Mouse (Mus musculus) frontal cortex, postnatal 25 days (tissue): ENCODE measurements around the gene Git1.

Experiments used
- DNase-seq, 2 experiments: peaks; one replicate each; pipeline ENCODE4 v3.0.0; 2022; ENCODE audit warnings: low spot score in 2 of 2

Gene Git1

DNA sequence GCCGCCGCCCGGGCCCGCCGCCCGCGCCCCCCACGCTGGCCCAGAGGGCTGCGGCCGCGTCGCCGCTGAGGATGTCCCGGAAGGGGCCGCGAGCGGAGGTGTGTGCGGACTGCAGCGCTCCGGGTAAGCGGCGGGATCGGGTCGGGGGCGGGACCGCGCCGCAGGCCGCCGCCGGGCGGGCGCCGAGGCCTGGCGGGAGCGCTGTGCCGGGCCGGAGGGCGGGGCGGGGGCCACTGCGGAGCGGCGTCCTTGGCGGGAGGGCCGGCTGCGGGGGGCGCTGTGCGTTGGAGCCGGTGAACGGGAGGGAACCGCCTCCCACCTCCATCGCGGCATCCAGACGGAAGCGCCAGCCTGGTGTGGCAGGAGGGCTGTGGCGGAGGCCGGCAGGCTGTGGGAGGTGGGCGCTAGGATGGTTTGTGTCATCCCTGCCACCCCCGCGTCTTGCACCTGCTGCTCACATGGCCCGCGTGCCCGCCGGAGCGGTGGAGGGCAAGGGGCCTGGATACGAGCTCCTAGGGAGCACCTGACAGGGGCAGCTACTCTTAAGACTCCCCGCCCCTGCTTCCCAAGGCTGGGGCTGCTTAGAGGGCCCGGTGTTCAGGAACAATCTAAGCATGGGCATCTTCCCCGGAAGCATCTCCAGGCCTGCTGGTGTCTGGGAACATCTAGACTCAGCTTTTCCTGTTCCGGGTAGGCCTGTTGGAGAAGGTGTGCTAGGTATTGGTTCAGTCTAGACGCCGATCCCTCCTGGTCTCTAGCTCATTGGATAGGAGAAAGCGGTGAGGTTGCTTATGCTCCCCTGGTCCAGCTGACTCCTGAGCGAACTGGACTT, at the start of gene Git1:
Git1 (plus strand) TSS at position 51 of the 832 bp plus-strand sequence.
- peak in 1 of 2 experiments; percentile 47 for DNase-seq

DNA sequence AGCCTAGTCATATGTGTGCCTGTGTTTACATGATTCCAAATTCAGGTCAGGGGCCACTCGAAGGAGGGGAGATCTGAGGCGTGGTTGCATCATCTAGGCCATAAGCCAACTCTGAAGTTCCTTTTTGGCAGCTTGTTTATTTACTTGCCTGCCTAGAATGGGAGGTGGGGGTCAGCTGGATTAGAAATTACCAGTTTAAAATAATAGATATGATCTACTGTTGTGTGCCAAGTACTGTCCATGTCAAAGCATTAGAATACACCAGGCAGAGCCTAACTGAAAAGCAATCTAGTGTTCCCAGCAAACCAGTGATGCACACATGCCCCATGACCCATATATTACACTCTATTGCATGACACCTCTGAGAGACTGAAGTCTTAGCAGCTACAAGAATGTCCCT, 48.4 kb upstream of the Git1 start:
- DNase-seq, result no peak

DNA sequence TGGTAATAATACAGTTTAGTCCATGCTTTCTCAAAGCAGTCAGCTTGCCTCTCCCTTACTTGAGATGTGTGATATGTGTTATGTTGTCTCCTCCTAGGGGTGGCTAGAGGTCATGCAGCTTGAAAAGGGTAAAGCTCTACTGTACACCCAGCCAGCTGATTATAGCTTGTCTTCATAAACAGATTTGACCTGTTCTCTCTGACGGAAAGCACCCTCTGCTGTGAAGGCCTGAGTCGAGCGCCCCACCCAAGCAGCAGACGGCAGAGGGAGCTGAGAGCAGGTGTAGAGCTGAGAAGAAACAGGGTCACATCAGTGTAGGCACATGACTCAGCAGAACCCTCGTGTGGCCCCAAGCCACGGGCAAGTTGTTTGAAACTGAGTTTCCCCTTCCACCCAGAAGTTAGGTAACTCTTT, 46.7 kb upstream of the Git1 start:
- no peak for DNase-seq

- DNase-seq, result no peak
These were observed 44.1 kb upstream of the Git1 start for GRCm38 (mm10) chr11:77449224-77449623.

DNA sequence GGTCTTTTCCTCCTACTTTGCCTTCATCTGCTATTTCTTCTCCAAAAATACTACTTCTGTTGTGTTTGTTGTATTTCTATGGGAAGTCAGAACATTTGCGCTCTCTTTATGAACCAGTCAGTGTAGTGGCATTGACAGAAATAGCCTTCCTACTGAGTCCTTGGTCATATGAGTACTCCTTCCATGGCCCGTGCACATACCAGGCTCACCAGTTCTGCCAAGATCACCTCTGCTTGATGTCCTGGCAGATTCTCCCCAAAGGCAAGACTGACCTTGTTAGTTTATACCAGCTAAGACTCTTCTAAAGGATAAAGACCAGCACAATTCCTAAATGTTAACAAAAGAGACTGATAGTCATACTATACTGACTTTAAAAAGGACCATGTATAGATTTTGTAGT, 41.7 kb upstream of the Git1 start:
- DNase-seq, result no peak

- no peak for DNase-seq
These were observed 40.0 kb upstream of the Git1 start for GRCm38 (mm10) chr11:77453388-77453787.

- no peak for DNase-seq
These were observed 37.4 kb upstream of the Git1 start for GRCm38 (mm10) chr11:77455770-77456510.

DNA sequence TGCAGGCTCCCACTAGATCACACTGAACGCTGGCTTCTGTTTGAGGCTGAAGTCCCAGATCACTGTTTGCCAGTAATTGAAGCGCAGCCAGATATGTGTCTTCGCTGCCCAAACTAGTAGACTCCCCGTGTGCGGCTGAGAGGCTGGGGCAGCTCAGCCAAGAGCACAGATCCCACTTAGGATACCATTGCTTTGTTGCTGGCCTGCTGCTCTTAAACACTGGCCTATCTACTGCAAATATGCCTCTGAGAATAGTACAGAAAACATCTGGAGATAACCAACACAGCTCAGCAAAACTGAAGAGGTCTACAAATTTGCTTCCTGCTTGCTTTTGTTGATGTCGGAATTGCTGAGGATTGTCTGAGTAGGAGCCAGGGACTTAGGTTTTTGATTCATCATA, 36.5 kb upstream of the Git1 start:
- DNase-seq, result no peak

GRCm38 (mm10) chr11:77461856-77462255, 31.5 kb upstream of the Git1 start:
- DNase-seq, result no peak

DNA sequence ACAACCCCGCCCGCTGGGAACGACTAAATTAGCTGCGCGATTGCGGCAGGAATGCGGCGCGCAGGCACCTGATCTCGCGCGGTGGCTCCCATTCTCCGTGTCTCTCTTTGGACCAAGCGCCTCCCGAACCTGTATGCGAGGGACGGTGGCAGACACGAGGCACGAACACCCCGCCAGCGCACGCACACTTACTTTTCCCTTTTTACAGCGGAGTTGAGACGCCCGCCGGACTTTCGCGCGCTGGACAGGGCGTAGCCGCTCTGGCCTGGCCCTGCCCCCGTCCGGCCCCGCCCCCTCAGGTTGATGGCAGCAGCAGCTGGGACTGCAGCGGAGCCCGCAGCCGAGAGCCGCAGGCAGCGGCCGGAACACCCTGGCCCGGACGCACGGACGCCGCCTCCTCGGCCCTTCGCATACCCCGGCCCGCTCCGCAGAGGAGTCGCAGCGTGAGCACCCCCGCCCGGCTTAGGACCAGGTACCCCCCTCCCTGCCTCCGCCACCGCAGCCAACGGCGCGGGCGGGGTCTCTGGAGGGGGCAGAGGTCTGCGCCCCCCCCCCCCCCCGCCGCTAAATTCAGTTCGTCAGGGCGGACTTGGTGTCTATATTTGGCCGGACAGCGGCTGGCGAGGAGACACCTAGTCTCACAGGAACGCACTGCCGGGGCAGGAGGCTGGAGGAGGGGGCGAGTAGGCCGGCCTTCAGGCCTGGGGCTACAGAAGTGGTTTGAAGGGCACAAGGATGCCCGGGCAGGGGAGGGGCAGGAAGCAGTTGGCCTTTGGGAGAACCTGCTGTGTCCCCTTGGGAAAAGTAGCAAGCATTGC, 30.9 kb upstream of the Git1 start, which contains the start of gene Coro6:
Coro6 (plus strand) TSS at position 129 of the 818 bp plus-strand sequence.
- DNase-seq, result no peak

DNA sequence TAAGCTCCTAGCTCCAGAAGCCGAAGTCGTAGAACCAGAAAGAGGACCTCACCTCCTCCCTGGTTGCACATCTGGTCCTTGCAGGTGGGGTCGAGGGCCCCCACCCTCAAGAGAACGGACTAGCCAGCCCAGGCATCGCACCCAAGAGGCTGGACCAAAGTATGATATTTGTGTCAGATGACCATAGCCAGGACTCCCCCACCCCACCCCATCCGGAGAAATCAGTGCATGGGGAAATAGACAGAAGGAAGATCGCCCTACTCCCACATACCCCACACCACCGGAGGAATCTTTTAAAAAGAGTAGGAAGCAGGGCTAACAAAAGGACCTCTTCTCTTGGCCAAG, 30.3 kb upstream of the Git1 start:
- no peak for DNase-seq

DNA sequence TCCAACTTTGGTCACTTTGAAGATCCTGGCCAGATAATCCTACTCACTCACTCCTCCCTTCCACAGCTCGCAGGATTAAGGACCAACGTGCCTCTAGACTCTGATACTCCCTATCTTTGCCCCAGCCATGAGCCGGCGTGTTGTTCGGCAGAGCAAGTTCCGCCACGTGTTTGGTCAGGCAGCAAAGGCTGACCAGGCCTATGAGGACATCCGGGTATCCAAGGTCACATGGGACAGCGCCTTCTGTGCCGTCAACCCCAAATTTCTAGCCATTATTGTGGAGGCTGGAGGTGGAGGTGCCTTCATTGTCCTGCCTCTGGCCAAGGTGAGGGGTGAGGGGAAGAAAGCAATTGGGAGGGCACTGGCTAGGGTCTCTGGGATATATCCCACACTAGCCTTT, 29.6 kb upstream of the Git1 start:
- no peak for DNase-seq

GRCm38 (mm10) chr11:77464684-77465083, 28.7 kb upstream of the Git1 start:
- DNase-seq, result no peak

- DNase-seq, result no peak
These were observed 28.3 kb upstream of the Git1 start for GRCm38 (mm10) chr11:77465111-77465510.

GRCm38 (mm10) chr11:77466544-77466943, 26.8 kb upstream of the Git1 start:
- no peak for DNase-seq

- DNase-seq, result peak; percentile 47 to 63
These were observed 26.2 kb upstream of the Git1 start for GRCm38 (mm10) chr11:77467157-77467556.

- DNase-seq, result peak; percentile 62
These were observed 25.6 kb upstream of the Git1 start for GRCm38 (mm10) chr11:77467784-77468183.

DNA sequence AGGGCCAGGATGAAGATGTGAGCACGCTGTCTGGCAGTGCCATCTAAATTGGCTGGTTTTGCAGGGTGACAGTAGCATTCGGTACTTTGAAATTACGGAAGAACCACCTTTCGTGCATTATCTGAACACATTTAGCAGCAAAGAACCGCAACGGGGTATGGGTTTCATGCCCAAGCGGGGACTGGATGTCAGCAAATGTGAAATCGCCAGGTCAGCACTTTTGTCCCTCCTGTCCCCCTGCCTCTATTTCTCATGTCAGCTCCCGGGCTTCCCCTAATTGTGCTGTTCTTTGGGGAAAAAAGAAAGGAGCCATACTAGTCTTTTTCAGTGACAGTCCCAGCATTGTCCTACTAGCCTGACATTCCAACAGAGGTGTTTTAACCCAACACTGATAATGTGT, 25.0 kb upstream of the Git1 start:
- DNase-seq, result no peak

DNA sequence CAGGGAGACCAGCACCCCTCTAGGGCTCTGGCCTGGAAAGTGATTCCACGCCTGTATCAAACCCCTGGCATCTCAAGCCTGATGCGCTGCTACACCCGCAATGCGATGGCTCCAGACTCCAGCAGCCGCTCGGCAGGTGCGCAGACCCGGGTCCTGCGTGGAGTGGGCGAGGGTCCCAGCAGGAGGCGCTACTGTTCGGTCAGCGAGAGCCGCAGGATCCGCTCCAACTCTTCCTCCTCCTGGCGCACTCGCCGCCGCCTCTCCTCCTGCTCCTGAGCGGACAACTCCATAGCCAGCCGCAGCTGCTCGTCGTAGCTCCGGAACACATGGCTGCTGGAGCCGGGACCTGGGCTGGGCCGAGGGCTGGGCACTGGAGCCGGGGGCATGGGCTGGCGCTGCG, 22.0 kb upstream of the Git1 start:
- no peak for DNase-seq

DNA sequence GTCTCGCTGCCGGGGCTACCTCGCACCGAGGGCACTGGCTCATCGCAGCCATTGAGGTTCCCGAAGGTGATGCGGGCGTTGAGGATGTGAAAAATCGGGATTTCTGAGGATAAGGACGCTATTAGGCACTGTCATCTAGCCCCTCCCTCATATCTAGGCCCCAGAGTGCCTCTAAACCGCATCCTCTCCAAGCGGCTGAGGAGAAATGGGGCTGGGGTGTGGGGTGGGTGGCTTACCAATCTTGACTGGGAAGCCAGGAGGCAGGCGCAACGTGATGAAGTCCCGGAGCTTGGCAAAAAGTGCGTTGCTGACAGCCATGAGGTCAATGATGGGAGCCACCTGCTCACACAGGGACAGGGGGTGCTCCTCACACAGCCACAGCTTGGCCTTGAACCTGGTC, 20.6 kb upstream of the Git1 start:
- DNase-seq, result no peak

- DNase-seq, result no peak
These were observed 17.1 kb upstream of the Git1 start for GRCm38 (mm10) chr11:77476216-77476615.

- DNase-seq, result no peak
These were observed 16.5 kb upstream of the Git1 start for GRCm38 (mm10) chr11:77476895-77477294.
